18 mouse cellular contexts compared by ENCODE assay signal in genomic region chr10:118883317-118883716, GRCm38 (mm10). TPM values are rescaled to one million over a fixed set of nuclear protein-coding genes. Genes with fewer than 3 reads are reported as not detected.
A peak's percentile ranks its signal among the peaks of the same experiment; 100 is the strongest.
DNase-seq lines count a peak whose midpoint lies in the region; ATAC-seq and TF ChIP-seq lines count a peak whose summit lies in the region.
"Had no signal": no experiment of that assay in that cellular context is flagged by ENCODE, and none has a peak within 500 bp of the region (broad histone marks: within the 10 kb centered on the region; RNA-seq: fewer than 3 reads in every experiment).

No protein-coding gene starts in this region.

- H3K4me2 ChIP-seq in embryonic facial prominence, embryonic 14.5 days (ENCODE audit: low read depth, low read length) = no peak overlapping the region
- H3K4me2 ChIP-seq in hindbrain, embryonic 14.5 days (replicated peaks) = no peak overlapping the region
- H3K4me2 ChIP-seq: embryonic facial prominence, embryonic 13.5 days had no signal

- no peak for TF ChIP-seq CTCF in thymus, adult 2 months (IDR thresholded peaks at IDR 0.05; ENCODE audit: borderline replicate concordance, control insufficient read depth, extremely low read depth, insufficient read depth, low read length, poor library complexity)
- TF ChIP-seq CTCF in small intestine, adult 2 months (IDR thresholded peaks at IDR 0.05; ENCODE audit: extremely low read depth, insufficient read length, insufficient replicate concordance, low read depth, low read length) = no peak

- WGBS in embryonic facial prominence, embryonic 14.5 days = 91% methylated on average over 11 of the region's 11 CpGs
- 91% methylated on average over 11 of the region's 11 CpGs for WGBS in embryonic facial prominence, embryonic 10.5 days
- 55% methylated on average over 11 of the region's 11 CpGs for WGBS in thymus, adult 2 months
- 83% methylated on average over 11 of the region's 11 CpGs for WGBS in small intestine, adult 2 months
- 92% methylated on average over 11 of the region's 11 CpGs for WGBS in midbrain, embryonic 10.5 days
- 90% methylated on average over 11 of the region's 11 CpGs for WGBS in hindbrain, embryonic 14.5 days

- 0 out of 2 replicates have a peak overlapping the region, but pooled peaks have one; percentile 22 for H3K27ac ChIP-seq in embryonic facial prominence, embryonic 14.5 days (replicated peaks; ENCODE audit: low read depth, low read length)
- no peak overlapping the region for H3K27ac ChIP-seq in embryonic facial prominence, embryonic 10.5 days (replicated peaks)
- H3K27ac ChIP-seq in thymus, adult 2 months (ENCODE audit: control insufficient read depth, insufficient read depth, low read length) = peak overlapping the region; percentile 89
- peak overlapping the region; percentile 15; the same call in 1 of the 2 replicates for H3K27ac ChIP-seq in small intestine, adult 2 months (ENCODE audit: insufficient read depth, low read depth, low read length)
- no peak overlapping the region for H3K27ac ChIP-seq in midbrain, embryonic 10.5 days (replicated peaks)
- H3K27ac ChIP-seq in hindbrain, embryonic 14.5 days = no peak overlapping the region
- H3K27ac ChIP-seq: heart, embryonic 10.5 days; stomach, postnatal 0 days had no signal

- H3K27me3 ChIP-seq in embryonic facial prominence, embryonic 14.5 days (replicated peaks; ENCODE audit: control insufficient read depth, insufficient read depth, low read length) = no peaks in the 10 kb centered on the region; the same call in 1 of the 2 replicates
- no peaks in the 10 kb centered on the region for H3K27me3 ChIP-seq in embryonic facial prominence, embryonic 10.5 days (replicated peaks; ENCODE audit: low read depth, poor library complexity, severe bottlenecking)
- no peaks in the 10 kb centered on the region for H3K27me3 ChIP-seq in thymus, adult 2 months (ENCODE audit: control insufficient read depth, insufficient read depth, low read length)
- no peaks in the 10 kb centered on the region for H3K27me3 ChIP-seq in small intestine, adult 2 months (ENCODE audit: control insufficient read depth, insufficient read depth, low read length)
- no peaks in the 10 kb centered on the region for H3K27me3 ChIP-seq in midbrain, embryonic 10.5 days (ENCODE audit: low read depth, poor library complexity, severe bottlenecking)
- no peaks in the 10 kb centered on the region for H3K27me3 ChIP-seq in hindbrain, embryonic 14.5 days (ENCODE audit: control insufficient read depth, insufficient read depth, low read length)
- H3K27me3 ChIP-seq: embryonic facial prominence, embryonic 13.5 days had no signal

- no peak overlapping the region for H3K4me3 ChIP-seq in embryonic facial prominence, embryonic 14.5 days (ENCODE audit: low read depth, low read length)
- no peak overlapping the region for H3K4me3 ChIP-seq in embryonic facial prominence, embryonic 10.5 days
- no peak overlapping the region for H3K4me3 ChIP-seq in thymus, adult 2 months (ENCODE audit: control insufficient read depth, insufficient read depth, low read length)
- H3K4me3 ChIP-seq in small intestine, adult 2 months (ENCODE audit: low read depth, low read length) = no peak overlapping the region
- H3K4me3 ChIP-seq in midbrain, embryonic 10.5 days = no peak overlapping the region
- H3K4me3 ChIP-seq in hindbrain, embryonic 14.5 days (replicated peaks; ENCODE audit: low read length) = no peak overlapping the region
- H3K4me3 ChIP-seq: embryonic facial prominence, embryonic 13.5 days; heart, embryonic 10.5 days had no signal

- no peaks in the 10 kb centered on the region for H3K9me3 ChIP-seq in embryonic facial prominence, embryonic 14.5 days (ENCODE audit: control insufficient read depth, low read length)
- H3K9me3 ChIP-seq in embryonic facial prominence, embryonic 10.5 days = no peaks in the 10 kb centered on the region
- H3K9me3 ChIP-seq in midbrain, embryonic 10.5 days (replicated peaks) = no peaks in the 10 kb centered on the region
- H3K9me3 ChIP-seq in hindbrain, embryonic 14.5 days (ENCODE audit: control insufficient read depth, low read length) = no peaks in the 10 kb centered on the region
- H3K9me3 ChIP-seq: embryonic facial prominence, embryonic 13.5 days; heart, embryonic 10.5 days had no signal

- no peak for DNase-seq in embryonic facial prominence, embryonic 14.5 days (ENCODE audit: low spot score)
- DNase-seq in embryonic facial prominence, embryonic 10.5 days (ENCODE audit: low spot score) = no peak
- DNase-seq in thymus, adult 2 months = peak; percentile 23
- no peak for DNase-seq in thymus, postnatal 10 days (ENCODE audit: low spot score in 2 of 2)
- DNase-seq in midbrain, embryonic 10.5 days (ENCODE audit: low spot score) = no peak
- no peak for DNase-seq in hindbrain, embryonic 14.5 days (ENCODE audit: low spot score)
- DNase-seq: cerebellum, adult 11-12 months; cerebellum, postnatal 14 days; kidney, adult 11 months; lung, adult 2 months; lung, postnatal 14 days had no signal

- H3K9ac ChIP-seq in embryonic facial prominence, embryonic 14.5 days (ENCODE audit: low read depth, low read length) = no peak overlapping the region
- no peak overlapping the region for H3K9ac ChIP-seq in hindbrain, embryonic 14.5 days
- H3K9ac ChIP-seq: embryonic facial prominence, embryonic 13.5 days had no signal

- H3K4me1 ChIP-seq in embryonic facial prominence, embryonic 14.5 days (ENCODE audit: control insufficient read depth, insufficient read depth, low read length) = no peaks in the 10 kb centered on the region
- no peaks in the 10 kb centered on the region for H3K4me1 ChIP-seq in embryonic facial prominence, embryonic 10.5 days
- peaks cover 13% of the 10 kb centered on the region for H3K4me1 ChIP-seq in thymus, adult 2 months (replicated peaks; ENCODE audit: control insufficient read depth, insufficient read depth, low read length)
- H3K4me1 ChIP-seq in small intestine, adult 2 months (ENCODE audit: control insufficient read depth, insufficient read depth, insufficient read length, low read length) = no peaks in the 10 kb centered on the region; the same call in 1 of the 2 replicates
- no peaks in the 10 kb centered on the region for H3K4me1 ChIP-seq in midbrain, embryonic 10.5 days
- no peaks in the 10 kb centered on the region for H3K4me1 ChIP-seq in hindbrain, embryonic 14.5 days (replicated peaks; ENCODE audit: control insufficient read depth, insufficient read depth, low read length)
- H3K4me1 ChIP-seq: embryonic facial prominence, embryonic 13.5 days; heart, embryonic 10.5 days had no signal

- TF ChIP-seq POLR2A in thymus, adult 2 months (IDR thresholded peaks at IDR 0.05; ENCODE audit: control insufficient read depth, extremely low read depth, insufficient read depth, low read length, poor library complexity) = no peak
- no peak for TF ChIP-seq POLR2A in small intestine, adult 2 months (IDR thresholded peaks at IDR 0.05; ENCODE audit: low read depth, low read length)

- no peaks in the 10 kb centered on the region for H3K36me3 ChIP-seq in embryonic facial prominence, embryonic 14.5 days (ENCODE audit: control insufficient read depth, insufficient read depth, low read length)
- no peaks in the 10 kb centered on the region for H3K36me3 ChIP-seq in embryonic facial prominence, embryonic 10.5 days (replicated peaks)
- no peaks in the 10 kb centered on the region for H3K36me3 ChIP-seq in thymus, adult 2 months (ENCODE audit: control insufficient read depth, insufficient read depth, low read length)
- no peaks in the 10 kb centered on the region for H3K36me3 ChIP-seq in small intestine, adult 2 months (ENCODE audit: control insufficient read depth, insufficient read depth, low read length)
- H3K36me3 ChIP-seq in midbrain, embryonic 10.5 days = no peaks in the 10 kb centered on the region
- H3K36me3 ChIP-seq in hindbrain, embryonic 14.5 days (replicated peaks; ENCODE audit: control insufficient read depth, insufficient read depth) = no peaks in the 10 kb centered on the region
- H3K36me3 ChIP-seq: embryonic facial prominence, embryonic 13.5 days; heart, embryonic 10.5 days had no signal

- ATAC-seq in embryonic facial prominence, embryonic 14.5 days (ENCODE audit: low read depth) = no peak
- ATAC-seq in common myeloid progenitor, adult 5-6 weeks (replicated peaks; ENCODE audit: low read depth, poor library complexity, severe bottlenecking) = peak; percentile 30
- ATAC-seq in hindbrain, embryonic 14.5 days (ENCODE audit: low FRiP score) = no peak
- ATAC-seq: forebrain, embryonic 14.5 days; midbrain, embryonic 16.5 days had no signal

RNA-seq across cellular contexts. Expression of gene Dyrk2, which starts 13.3 kb away (rescaled TPM):
- 13.1 and 14.7 TPM in 2 replicates for polyA plus RNA-seq in embryonic facial prominence, embryonic 14.5 days (2014; fragmentation: Nextera tagmentation; extraction: Ambion mirVana)
- 7.3 and 7.6 TPM in 2 replicates for polyA plus RNA-seq in embryonic facial prominence, embryonic 10.5 days (2016; fragmentation: Nextera tagmentation; extraction: Ambion mirVana)
- 24.5 and 28.4 TPM in 2 replicates for polyA plus RNA-seq in thymus, adult 2 months (2012; rRNA removed)
- total RNA-seq in common myeloid progenitor, adult 5-6 weeks (2017) = 15.7 and 18.7 TPM in 2 replicates
- polyA plus RNA-seq in small intestine, adult 2 months (2012; rRNA removed) = 10.5 and 27.7 TPM in 2 replicates
- polyA plus RNA-seq in midbrain, embryonic 10.5 days (2016; fragmentation: Nextera tagmentation; extraction: Ambion mirVana) = 6.6 and 6.7 TPM in 2 replicates
- polyA plus RNA-seq in hindbrain, embryonic 14.5 days (2014; fragmentation: Nextera tagmentation; extraction: Ambion mirVana) = 14.6 and 16.0 TPM in 2 replicates

Comparison
In these comparisons a context has a peak if more than half of its experiments do, and no peak if none do; other contexts are left out.
1. H3K27ac ChIP-seq: peak in embryonic facial prominence, embryonic 14.5 days (single experiment), thymus, adult 2 months (single experiment) and small intestine, adult 2 months (single experiment); none in embryonic facial prominence, embryonic 10.5 days (single experiment), midbrain, embryonic 10.5 days (single experiment) and hindbrain, embryonic 14.5 days (single experiment).